Comparison of ENCODE assay signal across 13 mouse cellular contexts in genomic region chr5:136705532-136705931, GRCm38 (mm10). TPM values are rescaled to one million over a fixed set of nuclear protein-coding genes. Genes with fewer than 3 reads are reported as not detected.
DNase-seq lines count a peak whose midpoint lies in the region; ATAC-seq and TF ChIP-seq lines count a peak whose summit lies in the region.
"Had no signal": no experiment of that assay in that cellular context is flagged by ENCODE, and none has a peak within 500 bp of the region (broad histone marks: within the 10 kb centered on the region; RNA-seq: fewer than 3 reads in every experiment).

No protein-coding gene starts in this region.

- H3K4me2 ChIP-seq in intestine, embryonic 15.5 days (replicated peaks): no peak overlapping the region
- H3K4me2 ChIP-seq: limb, embryonic 12.5 days; midbrain, embryonic 15.5 days had no signal

- H3K4me3 ChIP-seq in kidney, adult 2 months (ENCODE audit: insufficient read depth, low read depth, low read length): no peak overlapping the region
- no peak overlapping the region for H3K4me3 ChIP-seq in E14TG2a.4 (replicated peaks; ENCODE audit: low read length)
- H3K4me3 ChIP-seq in intestine, embryonic 15.5 days (replicated peaks): no peak overlapping the region
- H3K4me3 ChIP-seq: heart, embryonic 10.5 days; limb, embryonic 12.5 days; midbrain, embryonic 15.5 days had no signal

- no peak overlapping the region for H3K9ac ChIP-seq in intestine, embryonic 15.5 days
- H3K9ac ChIP-seq: limb, embryonic 12.5 days; midbrain, embryonic 15.5 days had no signal

- no peaks in the 10 kb centered on the region for H3K36me3 ChIP-seq in kidney, adult 2 months (ENCODE audit: control insufficient read depth, insufficient read depth, low read length)
- H3K36me3 ChIP-seq in E14TG2a.4 (ENCODE audit: insufficient read depth, low read length): no peaks in the 10 kb centered on the region
- H3K36me3 ChIP-seq in intestine, embryonic 15.5 days: no peaks in the 10 kb centered on the region
- H3K36me3 ChIP-seq: heart, embryonic 10.5 days; limb, embryonic 12.5 days; midbrain, embryonic 15.5 days had no signal

- H3K4me1 ChIP-seq in kidney, adult 2 months (ENCODE audit: control insufficient read depth, insufficient read depth, low read length): no peaks in the 10 kb centered on the region
- peaks cover 34% of the 10 kb centered on the region for H3K4me1 ChIP-seq in E14TG2a.4 (replicated peaks; ENCODE audit: low read depth, low read length)
- H3K4me1 ChIP-seq in intestine, embryonic 15.5 days (replicated peaks): no peaks in the 10 kb centered on the region
- H3K4me1 ChIP-seq: midbrain, embryonic 15.5 days had no signal

- no peak for ATAC-seq in intestine, embryonic 15.5 days
- ATAC-seq: midbrain, embryonic 15.5 days had no signal

- no peak for TF ChIP-seq POLR2A in kidney, adult 2 months (IDR thresholded peaks at IDR 0.05; ENCODE audit: low read depth, low read length)

- DNase-seq in kidney, adult 2 months: peak; percentile 11
- DNase-seq in kidney, adult 8-10 months: no peak
- DNase-seq in 3T3-L1 (ENCODE audit: low read depth, low spot score): peak; percentile 49
- DNase-seq in lung, postnatal 14 days: peak; percentile 13
- no peak for DNase-seq in frontal cortex, postnatal 25 days (ENCODE audit: low spot score in 2 of 2)
- DNase-seq in Muller cell, postnatal 12 days (ENCODE audit: inconsistent ontology term): no peak
- DNase-seq: cerebellum, adult 11-12 months had no signal

- H3K27ac ChIP-seq in kidney, adult 2 months (ENCODE audit: insufficient read depth, low read depth, low read length): no peak overlapping the region
- no peak overlapping the region for H3K27ac ChIP-seq in intestine, embryonic 15.5 days
- H3K27ac ChIP-seq: heart, embryonic 10.5 days; limb, embryonic 12.5 days; midbrain, embryonic 15.5 days had no signal

- no peaks in the 10 kb centered on the region for H3K27me3 ChIP-seq in kidney, adult 2 months (replicated peaks; ENCODE audit: control insufficient read depth, insufficient read depth, low read length)
- peaks cover 8% of the 10 kb centered on the region for H3K27me3 ChIP-seq in E14TG2a.4 (ENCODE audit: insufficient read depth, low read length)
- H3K27me3 ChIP-seq in intestine, embryonic 15.5 days (replicated peaks): no peaks in the 10 kb centered on the region
- H3K27me3 ChIP-seq: midbrain, embryonic 15.5 days had no signal

- H3K9me3 ChIP-seq in E14TG2a.4 (ENCODE audit: low read length): peaks cover 8% of the 10 kb centered on the region
- H3K9me3 ChIP-seq in intestine, embryonic 15.5 days: no peaks in the 10 kb centered on the region
- H3K9me3 ChIP-seq: heart, embryonic 10.5 days; midbrain, embryonic 15.5 days had no signal

- 100% methylated on average over 3 of the region's 3 CpGs for WGBS in kidney, adult 2 months
- WGBS in intestine, embryonic 15.5 days: 95% methylated on average over 3 of the region's 3 CpGs

- TF ChIP-seq CTCF in kidney, adult 2 months (conservative IDR thresholded peaks at IDR 0.05; ENCODE audit: insufficient read depth, insufficient read length, low read depth, low read length): peak; percentile 37
- TF ChIP-seq CTCF in E14TG2a.4 (conservative IDR thresholded peaks at IDR 0.05; ENCODE audit: low read length): peak; percentile 89

RNA-seq across cellular contexts. Expression of gene Myl10, which starts 12.6 kb away (rescaled TPM):
- not detected in 2 replicates for polyA plus RNA-seq in kidney, adult 2 months (2012; rRNA removed)
- polyA plus RNA-seq in intestine, embryonic 15.5 days (2015; fragmentation: Nextera tagmentation; extraction: Ambion mirVana): not detected in 2 replicates
- polyA plus RNA-seq: heart, embryonic 10.5 days; intestine, embryonic 14.5 days; limb, embryonic 12.5 days; midbrain, embryonic 15.5 days had no signal

Comparison
In these comparisons a context has a peak if more than half of its experiments do, and no peak if none do; other contexts are left out.
1. DNase-seq: peak in kidney, adult 2 months (single experiment), 3T3-L1 (single experiment) and lung, postnatal 14 days (single experiment); none in kidney, adult 8-10 months (0 of 2), frontal cortex, postnatal 25 days (0 of 2) and Muller cell, postnatal 12 days (single experiment).